Mouse (Mus musculus): ENCODE measurements at regions not wholly inside any gene's neighbourhood (a gene's known extent, or its start where the extent isn't known, plus 50 kb on each side); places are given as distances from the start of the nearest gene placed in this dataset.
"Not testable (repeated sequence)": the region's sequence is repeated elsewhere in the genome, so short reads cannot be mapped to it uniquely, and the experiment has no call there.

DNA sequence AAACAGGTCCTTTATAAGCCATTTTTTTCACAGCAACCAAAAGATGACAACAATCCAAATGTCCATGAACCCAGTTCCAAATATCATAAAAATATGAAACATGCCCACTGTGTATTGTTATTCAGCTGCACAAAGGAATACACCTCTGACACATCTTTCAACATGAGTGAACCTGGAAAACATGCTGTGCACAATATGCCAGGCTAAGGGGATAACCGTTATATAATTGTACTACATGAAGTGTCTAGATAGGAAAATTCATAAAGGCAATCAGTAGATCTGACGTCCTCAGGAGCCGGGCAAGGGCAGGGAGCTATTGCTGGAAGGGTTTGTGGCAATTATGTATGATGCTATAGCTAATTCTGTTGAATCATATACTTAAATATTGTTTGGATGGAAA, 379.6 kb downstream of the Fut8 start:
- Histone ChIP-seq H3K9me3 (ENCODE audit: control insufficient read depth) (no peaks in the 10 kb centered on the region), H3K36me3 (ENCODE audit: control insufficient read depth, insufficient read depth) (no peaks in the 10 kb centered on the region), H3K4me1 (replicated peaks; ENCODE audit: control insufficient read depth, insufficient read depth, low read length) (no peaks in the 10 kb centered on the region), H3K9ac (ENCODE audit: low read depth, low read length) (no peak overlapping the region), H3K4me2 (replicated peaks; ENCODE audit: low read depth) (no peak overlapping the region), H3K27ac (ENCODE audit: low read depth, low read length) (no peak overlapping the region), H3K4me3 (ENCODE audit: low read depth, low read length) (no peak overlapping the region), H3K27me3 (replicated peaks; ENCODE audit: control insufficient read depth, insufficient read depth, low read length) (no peaks in the 10 kb centered on the region)
- no peak for ATAC-seq
- WGBS, result 97% methylated on average over 3 of the region's 3 CpGs
- TF ChIP-seq CTCF (IDR thresholded peaks at IDR 0.05; ENCODE audit: low read depth), result no peak

GRCm38 (mm10) chr12:77622243-77622642, 384.3 kb downstream of the Fut8 start:
- H3K4me1 ChIP-seq (replicated peaks; ENCODE audit: control insufficient read depth, insufficient read depth, low read length), result no peaks in the 10 kb centered on the region
- no peak for TF ChIP-seq CTCF (IDR thresholded peaks at IDR 0.05; ENCODE audit: low read depth)
- H3K4me2 ChIP-seq (replicated peaks; ENCODE audit: low read depth), result no peak overlapping the region
- no peaks in the 10 kb centered on the region for H3K27me3 ChIP-seq (replicated peaks; ENCODE audit: control insufficient read depth, insufficient read depth, low read length)
- no peak overlapping the region for H3K4me3 ChIP-seq (ENCODE audit: low read depth, low read length)
- no peaks in the 10 kb centered on the region for H3K36me3 ChIP-seq (ENCODE audit: control insufficient read depth, insufficient read depth)
- H3K27ac ChIP-seq (ENCODE audit: low read depth, low read length), result no peak overlapping the region
- no peak for ATAC-seq
- no peak overlapping the region for H3K9ac ChIP-seq (ENCODE audit: low read depth, low read length)
- H3K9me3 ChIP-seq (ENCODE audit: control insufficient read depth), result no peaks in the 10 kb centered on the region

DNA sequence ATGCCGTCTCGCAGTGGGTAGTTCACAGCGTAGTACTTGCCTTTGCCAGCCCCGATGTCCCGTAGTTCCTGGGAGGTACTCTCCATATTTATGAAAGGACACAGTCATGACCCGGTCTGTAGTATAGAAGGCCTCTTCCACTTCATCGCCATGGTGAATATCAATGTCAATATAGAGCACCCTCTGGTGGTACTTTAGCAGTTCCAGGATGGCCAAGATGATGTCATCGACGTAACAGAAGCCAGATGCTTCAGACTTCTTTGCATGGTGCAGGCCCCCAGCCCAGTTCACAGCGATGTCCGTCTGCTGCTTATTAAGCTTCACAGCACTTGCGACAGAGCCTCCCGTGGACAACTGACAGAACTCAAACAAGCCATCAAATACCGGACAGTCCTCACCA, 386.4 kb downstream of the Fut8 start:
- TF ChIP-seq CTCF (IDR thresholded peaks at IDR 0.05; ENCODE audit: low read depth), result peak; percentile 29
- not testable (repeated sequence) for ATAC-seq
- 90% methylated on average over 14 of the region's 14 CpGs for WGBS

DNA sequence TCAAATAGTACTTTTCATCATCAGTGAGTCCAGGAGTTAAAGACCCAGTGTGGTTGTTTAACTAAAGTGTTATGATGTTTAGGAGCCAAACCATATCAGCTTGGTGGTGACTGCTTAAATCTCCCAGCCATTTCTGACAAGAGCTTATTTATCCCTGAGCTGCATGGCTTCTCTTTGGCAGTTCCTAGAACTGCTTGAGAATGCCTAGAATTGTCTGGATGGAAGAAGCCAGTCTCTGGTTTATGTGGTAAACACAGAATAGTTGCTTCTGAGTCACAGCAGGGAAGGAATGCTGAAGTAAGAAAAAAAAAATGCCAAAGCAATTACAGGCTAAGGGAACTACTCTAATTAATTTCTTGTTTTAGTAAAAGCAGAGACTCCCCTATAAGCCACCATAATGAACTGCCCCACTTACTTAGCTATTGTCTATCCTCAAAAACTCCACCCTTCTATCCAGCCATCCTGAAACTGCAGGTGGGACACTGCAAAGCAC, 390.5 kb downstream of the Fut8 start:
- no peaks in the 10 kb centered on the region for H3K36me3 ChIP-seq (ENCODE audit: control insufficient read depth, insufficient read depth)
- H3K27ac ChIP-seq (ENCODE audit: low read depth, low read length), result no peak overlapping the region
- H3K4me1 ChIP-seq (replicated peaks; ENCODE audit: control insufficient read depth, insufficient read depth, low read length), result no peaks in the 10 kb centered on the region
- H3K9me3 ChIP-seq (ENCODE audit: control insufficient read depth), result no peaks in the 10 kb centered on the region
- H3K9ac ChIP-seq (ENCODE audit: low read depth, low read length), result no peak overlapping the region
- H3K27me3 ChIP-seq (replicated peaks; ENCODE audit: control insufficient read depth, insufficient read depth, low read length), result no peaks in the 10 kb centered on the region
- ATAC-seq, result no peak
- H3K4me3 ChIP-seq (ENCODE audit: low read depth, low read length), result no peak overlapping the region
- no peak overlapping the region for H3K4me2 ChIP-seq (replicated peaks; ENCODE audit: low read depth)
- no peak for TF ChIP-seq CTCF (IDR thresholded peaks at IDR 0.05; ENCODE audit: low read depth)

More for the DNA sequence above, 386.4 kb downstream of the Fut8 start:
- H3K4me2 ChIP-seq (replicated peaks; ENCODE audit: low read depth); H3K27ac ChIP-seq (ENCODE audit: low read depth, low read length); H3K4me3 ChIP-seq (ENCODE audit: low read depth, low read length); H3K4me1 ChIP-seq (replicated peaks; ENCODE audit: control insufficient read depth, insufficient read depth, low read length); H3K9me3 ChIP-seq (ENCODE audit: control insufficient read depth); H3K9ac ChIP-seq (ENCODE audit: low read depth, low read length); H3K27me3 ChIP-seq (replicated peaks; ENCODE audit: control insufficient read depth, insufficient read depth, low read length); H3K36me3 ChIP-seq (ENCODE audit: control insufficient read depth, insufficient read depth): not testable (repeated sequence)

DNA sequence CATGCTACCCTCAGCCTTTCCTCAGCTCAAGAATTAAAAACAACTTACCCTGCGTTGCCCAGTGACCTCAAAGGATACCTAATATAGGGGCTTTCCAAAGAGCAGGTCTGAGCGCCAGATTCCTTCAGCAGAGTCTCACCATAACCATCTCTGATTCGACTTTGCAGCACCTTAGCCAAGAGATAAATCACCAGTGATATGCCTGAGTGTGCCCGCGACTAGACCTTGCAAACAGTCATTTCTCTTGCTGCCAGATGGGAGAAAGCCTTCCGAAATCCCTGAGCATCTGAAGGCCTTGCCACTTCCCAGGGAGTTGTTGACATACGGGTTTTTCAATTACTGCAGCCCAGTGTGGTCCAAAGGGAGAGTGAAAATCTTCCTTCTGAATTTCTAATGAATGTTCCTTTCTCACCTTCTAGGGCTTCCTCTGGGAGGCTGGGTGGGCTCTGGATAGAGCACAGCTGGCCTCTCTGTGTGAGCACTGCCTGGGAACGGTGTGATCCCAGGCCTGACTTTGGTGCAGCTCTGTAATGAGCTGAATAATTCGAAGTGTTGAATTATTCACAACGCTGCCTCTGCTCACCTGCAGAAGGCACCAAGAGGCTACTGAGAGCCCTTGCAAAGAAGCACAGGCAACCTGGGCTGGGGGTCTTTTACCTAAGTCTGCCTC, 396.2 kb downstream of the Fut8 start:
- no peaks in the 10 kb centered on the region for H3K27me3 ChIP-seq (replicated peaks; ENCODE audit: control insufficient read depth, insufficient read depth, low read length)
- ATAC-seq, result no peak
- no peaks in the 10 kb centered on the region for H3K4me1 ChIP-seq (replicated peaks; ENCODE audit: control insufficient read depth, insufficient read depth, low read length)
- no peak overlapping the region for H3K9ac ChIP-seq (ENCODE audit: low read depth, low read length)
- no peak for TF ChIP-seq CTCF (IDR thresholded peaks at IDR 0.05; ENCODE audit: low read depth)
- no peaks in the 10 kb centered on the region for H3K9me3 ChIP-seq (ENCODE audit: control insufficient read depth)
- H3K36me3 ChIP-seq (ENCODE audit: control insufficient read depth, insufficient read depth), result no peaks in the 10 kb centered on the region
- H3K4me2 ChIP-seq (replicated peaks; ENCODE audit: low read depth), result no peak overlapping the region
- WGBS, result 44% methylated on average over 10 of the region's 10 CpGs
- no peak overlapping the region for H3K27ac ChIP-seq (ENCODE audit: low read depth, low read length)
- no peak overlapping the region for H3K4me3 ChIP-seq (ENCODE audit: low read depth, low read length)

- ATAC-seq, result no peak
- WGBS, result 69% methylated on average over 7 of the region's 7 CpGs
- H3K4me2 ChIP-seq (replicated peaks; ENCODE audit: low read depth), result no peak overlapping the region
Observed at GRCm38 (mm10) chr12:77638266-77638665, 400.3 kb downstream of the Fut8 start.

DNA sequence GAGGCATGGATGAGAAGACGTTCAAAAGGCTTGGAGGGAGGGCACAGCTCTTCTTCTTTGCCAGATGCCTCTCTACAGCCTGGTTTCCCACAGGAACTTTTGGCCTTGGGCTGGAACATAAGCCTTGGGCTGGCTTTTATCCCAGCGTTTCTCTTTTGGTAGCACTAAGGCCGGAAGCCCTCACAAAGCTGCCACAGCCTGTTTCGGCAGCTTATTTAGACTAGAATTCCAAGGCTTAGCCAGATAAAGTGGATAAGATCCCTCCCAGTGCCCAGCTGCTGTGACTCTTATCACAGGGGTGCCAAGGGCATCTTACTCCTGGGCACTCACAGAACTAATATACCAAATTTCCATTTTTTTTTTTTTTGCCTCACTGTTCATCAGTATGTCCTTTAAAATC, 404.4 kb downstream of the Fut8 start:
- no peak overlapping the region for H3K27ac ChIP-seq (ENCODE audit: low read depth, low read length)
- H3K4me3 ChIP-seq (ENCODE audit: low read depth, low read length), result no peak overlapping the region
- WGBS, result 65% methylated on average over 4 of the region's 4 CpGs
- no peaks in the 10 kb centered on the region for H3K9me3 ChIP-seq (ENCODE audit: control insufficient read depth)
- TF ChIP-seq CTCF (IDR thresholded peaks at IDR 0.05; ENCODE audit: low read depth), result no peak
- H3K4me2 ChIP-seq (replicated peaks; ENCODE audit: low read depth), result no peak overlapping the region
- no peaks in the 10 kb centered on the region for H3K27me3 ChIP-seq (replicated peaks; ENCODE audit: control insufficient read depth, insufficient read depth, low read length)
- no peaks in the 10 kb centered on the region for H3K36me3 ChIP-seq (ENCODE audit: control insufficient read depth, insufficient read depth)
- H3K4me1 ChIP-seq (replicated peaks; ENCODE audit: control insufficient read depth, insufficient read depth, low read length), result no peaks in the 10 kb centered on the region
- no peak for ATAC-seq
- H3K9ac ChIP-seq (ENCODE audit: low read depth, low read length), result no peak overlapping the region

More at GRCm38 (mm10) chr12:77638266-77638665, 400.3 kb downstream of the Fut8 start:
- Histone ChIP-seq H3K9ac (ENCODE audit: low read depth, low read length) (no peak overlapping the region), H3K36me3 (ENCODE audit: control insufficient read depth, insufficient read depth) (no peaks in the 10 kb centered on the region), H3K4me1 (replicated peaks; ENCODE audit: control insufficient read depth, insufficient read depth, low read length) (no peaks in the 10 kb centered on the region), H3K9me3 (ENCODE audit: control insufficient read depth) (no peaks in the 10 kb centered on the region), H3K27me3 (replicated peaks; ENCODE audit: control insufficient read depth, insufficient read depth, low read length) (no peaks in the 10 kb centered on the region), H3K27ac (ENCODE audit: low read depth, low read length) (no peak overlapping the region), H3K4me3 (ENCODE audit: low read depth, low read length) (no peak overlapping the region)
- TF ChIP-seq CTCF (IDR thresholded peaks at IDR 0.05; ENCODE audit: low read depth), result no peak
